Mouse (Mus musculus): Measurements from ENCODE around the gene Atp2a3. TPM values are rescaled to one million over a fixed set of nuclear protein-coding genes. Genes with fewer than 3 reads are reported as not detected.

Gene Atp2a3
- polyA plus RNA-seq, 1 experiment from 2014 or later = 4.0 TPM

GRCm38 (mm10) chr11:73039102-73039799, 78.3 kb downstream of the Atp2a3 start:
- Histone ChIP-seq H3K4me3 (replicated peaks) (no peak overlapping the region), H3K4me1 (0 out of 2 replicates have a peak, but pooled peaks cover 2% of the 10 kb centered on the region), H3K9me3 (replicated peaks) (no peaks in the 10 kb centered on the region), H3K27me3 (no peaks in the 10 kb centered on the region), H3K36me3 (peaks cover 10% of the 10 kb centered on the region; the same call in 1 of the 2 replicates), H3K9ac (no peak overlapping the region), H3K27ac (replicated peaks) (no peak overlapping the region), H3K4me2 (replicated peaks) (no peak overlapping the region)
- WGBS = 56% methylated on average over 9 of the region's 9 CpGs
- no peak for ATAC-seq (ENCODE audit: insufficient number of reproducible peaks, low FRiP score, low TSS enrichment, low read depth)

Small RNA genes within 50 kb of the gene (microRNA-seq; reads per million reads assigned to microRNA genes)
- gene Gm44467 (ENCODE audit: borderline number of aligned reads) = not detected

Other genes starting within 250 kb of the Atp2a3 start
- gene Cyb5d2, start 165.0 kb upstream of the Atp2a3 start, polyA plus RNA-seq (2015; fragmentation: Nextera tagmentation; extraction: Ambion mirVana) = 9.4 and 9.6 TPM in 2 replicates
- 9.7 and 11.7 TPM in 2 replicates for gene Zzef1, start 164.9 kb upstream of the Atp2a3 start, polyA plus RNA-seq (2015; fragmentation: Nextera tagmentation; extraction: Ambion mirVana)
- 2.6 and 2.8 TPM in 2 replicates for gene P2rx1, start 37.9 kb downstream of the Atp2a3 start, polyA plus RNA-seq (2015; fragmentation: Nextera tagmentation; extraction: Ambion mirVana)
- 11.4 and 12.0 TPM in 2 replicates for gene Camkk1, start 57.8 kb downstream of the Atp2a3 start, polyA plus RNA-seq (2015; fragmentation: Nextera tagmentation; extraction: Ambion mirVana)
- gene Ncbp3, start 86.6 kb downstream of the Atp2a3 start, polyA plus RNA-seq (2015; fragmentation: Nextera tagmentation; extraction: Ambion mirVana) = 10.9 and 11.6 TPM in 2 replicates
- 0.28 and 0.40 TPM in 2 replicates for gene Itgae, start 129.4 kb downstream of the Atp2a3 start, polyA plus RNA-seq (2015; fragmentation: Nextera tagmentation; extraction: Ambion mirVana)
- 10.9 and 11.5 TPM in 2 replicates for gene Haspin, start 177.1 kb downstream of the Atp2a3 start, polyA plus RNA-seq (2015; fragmentation: Nextera tagmentation; extraction: Ambion mirVana)
- gene P2rx5, start 199.3 kb downstream of the Atp2a3 start, polyA plus RNA-seq (2015; fragmentation: Nextera tagmentation; extraction: Ambion mirVana) = 0.98 and 1.0 TPM in 2 replicates
- gene Emc6, start 215.9 kb downstream of the Atp2a3 start, polyA plus RNA-seq (2015; fragmentation: Nextera tagmentation; extraction: Ambion mirVana) = 91.9 and 100 TPM in 2 replicates
- 210 and 221 TPM in 2 replicates for gene Tax1bp3, start 215.9 kb downstream of the Atp2a3 start, polyA plus RNA-seq (2015; fragmentation: Nextera tagmentation; extraction: Ambion mirVana)
- gene Ctns, start 237.9 kb downstream of the Atp2a3 start, polyA plus RNA-seq (2015; fragmentation: Nextera tagmentation; extraction: Ambion mirVana) = 23.0 and 25.5 TPM in 2 replicates
- 2.7 and 2.9 TPM in 2 replicates for gene Shpk, start 238.3 kb downstream of the Atp2a3 start, polyA plus RNA-seq (2015; fragmentation: Nextera tagmentation; extraction: Ambion mirVana)

Data from embryonic facial prominence, embryonic 15.5 days (tissue).